Mouse (Mus musculus) spleen, adult 2 months (tissue): Measurements from ENCODE around the gene Arsk. TPM values are rescaled to one million over a fixed set of nuclear protein-coding genes. Genes with fewer than 3 reads are reported as not detected.

Source experiments
- DNase-seq, 2 experiments: peaks; one replicate each; pipeline versions ENCODE4 v3.0.0 to v3.0.0-alpha.2; 2012 to 2021; ENCODE audit warnings: low spot score in 2 of 2, low read depth in 1 of 2
- H3K27ac ChIP-seq: fragments of 200-500 bp; 2 replicates; pipeline ENCODE4 v1.5.1; 2012; ENCODE audit warnings: low read length, inconsistent platforms; ENCODE audit not compliant: insufficient read depth
- H3K27me3 ChIP-seq: fragments of 200-500 bp; 2 replicates; pipeline ENCODE4 v1.6.1; 2012; ENCODE audit warnings: mild to moderate bottlenecking, moderate library complexity, low read length, inconsistent platforms; ENCODE audit not compliant: control insufficient read depth, insufficient read depth
- H3K36me3 ChIP-seq: fragments of 200-500 bp; 2 replicates; pipeline ENCODE4 v1.6.1; 2012; ENCODE audit warnings: mild to moderate bottlenecking, low read length, inconsistent platforms; ENCODE audit not compliant: control insufficient read depth, insufficient read depth
- H3K4me1 ChIP-seq: fragments of 200-500 bp; 2 replicates; pipeline ENCODE4 v1.6.1; 2011; ENCODE audit warnings: inconsistent platforms; ENCODE audit not compliant: control insufficient read depth, insufficient read depth, insufficient read length
- H3K4me3 ChIP-seq: fragments of 200-500 bp; 2 replicates; pipeline ENCODE4 v1.5.1; 2011; ENCODE audit warnings: mild to moderate bottlenecking, inconsistent platforms; ENCODE audit not compliant: insufficient read depth, insufficient read length; ENCODE audit errors: extremely low read depth
- CTCF ChIP-seq: fragments of 200-500 bp; IDR thresholded peaks from 2 replicates; pipeline ENCODE4 v1.5.1; 2011; ENCODE audit warnings: mild to moderate bottlenecking, inconsistent platforms; ENCODE audit not compliant: insufficient read depth, insufficient read length, insufficient replicate concordance; ENCODE audit errors: extremely low read depth
- POLR2A ChIP-seq: fragments of 200-500 bp; IDR thresholded peaks from 2 replicates; pipeline ENCODE4 v1.6.1; 2011; ENCODE audit warnings: low read depth, low read length, inconsistent platforms
- WGBS: fragments of 180-500 bp; shearing (Covaris S2); methylation state at CpG from one replicate; pipeline ENCODE4 v1.1.7; 2018; 5-methylcytosine and 5-hydroxymethylcytosine counted together
- polyA plus RNA-seq: library from polyadenylated mRNA; depleted of rRNA; stranded (reverse); fragments of >200 nt; gene quantifications from 2 replicates; pipeline ENCODE4 v1.2.3, GENCODE M21; 2012; rRNA removed

The Arsk gene
- polyA plus RNA-seq: 3.1 TPM in 2 replicates

GRCm38 (mm10) chr13:76098493-76099303 lies at the start of gene Arsk, which contains the start of gene Ttc37:
Arsk (minus strand) TSS chr13:76098660.
Ttc37 (plus strand) TSS chr13:76098734.
- Histone ChIP-seq H3K4me1 (no peaks in the 10 kb centered on the region; the same call in 1 of the 2 replicates), H3K4me3 (peak within 1 kb of the TSS; percentile 76), H3K27me3 (no peaks in the 10 kb centered on the region), H3K27ac (peak within 1 kb of the TSS; percentile 83), H3K36me3 (no peaks in the 10 kb centered on the region)
- DNase-seq: peak; percentile 92 to 95
- under 1% methylated on average over 34 of the region's 34 CpGs for WGBS
- no peak for TF ChIP-seq POLR2A
- TF ChIP-seq CTCF: no peak

- no peak for DNase-seq
- no peak for TF ChIP-seq CTCF
- no peak for TF ChIP-seq POLR2A
- H3K4me3 ChIP-seq: no peak overlapping the region
- H3K4me1 ChIP-seq: peaks cover 4% of the 10 kb centered on the region; the same call in 1 of the 2 replicates
- peaks cover 7% of the 10 kb centered on the region for H3K36me3 ChIP-seq
- H3K27ac ChIP-seq: no peak overlapping the region
- H3K27me3 ChIP-seq: no peaks in the 10 kb centered on the region
- 54% methylated on average over 12 of the region's 12 CpGs for WGBS
Measured at GRCm38 (mm10) chr13:76141117-76141808, 42.8 kb upstream of the Arsk start.

- TF ChIP-seq POLR2A (no peak), CTCF (no peak)
- H3K27me3 ChIP-seq: no peaks in the 10 kb centered on the region
- H3K27ac ChIP-seq: no peak overlapping the region
- H3K4me1 ChIP-seq: peaks cover 4% of the 10 kb centered on the region; the same call in 1 of the 2 replicates
- no peak overlapping the region for H3K4me3 ChIP-seq
- no peak for DNase-seq
- 31% methylated on average over 3 of the region's 3 CpGs for WGBS
- H3K36me3 ChIP-seq: peaks cover 10% of the 10 kb centered on the region
Measured at GRCm38 (mm10) chr13:76138862-76139261, 40.4 kb upstream of the Arsk start.

GRCm38 (mm10) chr13:76132415-76132814 lies 34.0 kb upstream of the Arsk start:
- no peaks in the 10 kb centered on the region for H3K4me1 ChIP-seq
- H3K4me3 ChIP-seq: no peak overlapping the region
- peaks cover 24% of the 10 kb centered on the region for H3K36me3 ChIP-seq
- no peaks in the 10 kb centered on the region for H3K27me3 ChIP-seq
- DNase-seq: no peak
- 88% methylated on average over 4 of the region's 4 CpGs for WGBS
- TF ChIP-seq POLR2A (no peak), CTCF (no peak)
- H3K27ac ChIP-seq: no peak overlapping the region

- Histone ChIP-seq H3K27me3 (no peaks in the 10 kb centered on the region), H3K4me1 (no peaks in the 10 kb centered on the region), H3K27ac (no peak overlapping the region), H3K36me3 (peaks cover 25% of the 10 kb centered on the region), H3K4me3 (no peak overlapping the region)
- no peak for DNase-seq
- TF ChIP-seq POLR2A (no peak), CTCF (no peak)
- WGBS: 75% methylated on average over 4 of the region's 4 CpGs
Measured at GRCm38 (mm10) chr13:76128799-76129198, 30.3 kb upstream of the Arsk start.

- Histone ChIP-seq H3K4me1 (no peaks in the 10 kb centered on the region), H3K36me3 (peaks cover 14% of the 10 kb centered on the region), H3K4me3 (no peak overlapping the region), H3K27ac (no peak overlapping the region), H3K27me3 (no peaks in the 10 kb centered on the region)
- TF ChIP-seq CTCF (no peak), POLR2A (no peak)
- 95% methylated on average over 18 of the region's 18 CpGs for WGBS
- no peak for DNase-seq
Measured at GRCm38 (mm10) chr13:76109069-76109824, 10.8 kb upstream of the Arsk start.
